Mouse (Mus musculus) liver (tissue): ENCODE results near the gene Tyw3.

Experiments
- DNase-seq: peaks from one replicate; pipeline ENCODE4 v3.0.0-alpha.2; 2020; ENCODE audit warnings: mixed read lengths

Gene Tyw3

DNA sequence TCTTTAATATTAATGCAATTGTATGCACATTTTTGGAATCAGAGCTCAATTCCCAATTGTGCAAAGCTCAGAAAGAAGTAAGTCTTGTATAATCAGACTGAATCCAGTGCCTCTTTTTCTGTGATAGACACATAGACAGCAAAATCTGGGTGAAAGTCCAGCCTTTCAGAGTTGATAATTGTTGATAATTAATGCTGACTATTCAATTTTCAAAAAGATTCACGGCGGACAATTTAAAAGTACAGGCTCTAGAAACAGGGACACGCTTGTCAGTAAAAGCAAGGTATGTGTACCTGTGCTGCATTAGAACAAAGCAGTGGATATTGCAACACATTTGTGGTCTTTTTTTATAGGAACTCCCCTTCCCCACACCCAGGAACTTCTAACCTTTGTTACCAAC, 34.7 kb downstream of the Tyw3 start:
- DNase-seq, result no peak

DNA sequence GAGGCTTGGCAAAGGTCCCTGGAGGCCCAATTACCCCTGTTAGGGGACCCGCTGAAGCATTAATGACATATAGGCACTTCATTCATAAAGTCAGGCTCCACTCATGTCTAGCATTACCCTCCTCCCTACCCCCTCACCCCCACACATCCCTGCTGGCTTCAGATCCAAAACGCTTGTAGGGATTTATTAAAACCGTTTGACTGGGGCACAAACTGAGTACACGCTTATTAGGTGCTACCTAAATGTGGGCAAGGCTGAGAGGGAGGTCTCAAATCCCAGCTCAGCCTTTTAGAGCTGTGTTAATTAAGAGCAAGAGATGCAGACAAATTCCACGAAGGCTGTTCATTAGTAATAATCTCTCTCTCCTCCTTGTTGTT, 45.9 kb downstream of the Tyw3 start:
- DNase-seq, result no peak

DNA sequence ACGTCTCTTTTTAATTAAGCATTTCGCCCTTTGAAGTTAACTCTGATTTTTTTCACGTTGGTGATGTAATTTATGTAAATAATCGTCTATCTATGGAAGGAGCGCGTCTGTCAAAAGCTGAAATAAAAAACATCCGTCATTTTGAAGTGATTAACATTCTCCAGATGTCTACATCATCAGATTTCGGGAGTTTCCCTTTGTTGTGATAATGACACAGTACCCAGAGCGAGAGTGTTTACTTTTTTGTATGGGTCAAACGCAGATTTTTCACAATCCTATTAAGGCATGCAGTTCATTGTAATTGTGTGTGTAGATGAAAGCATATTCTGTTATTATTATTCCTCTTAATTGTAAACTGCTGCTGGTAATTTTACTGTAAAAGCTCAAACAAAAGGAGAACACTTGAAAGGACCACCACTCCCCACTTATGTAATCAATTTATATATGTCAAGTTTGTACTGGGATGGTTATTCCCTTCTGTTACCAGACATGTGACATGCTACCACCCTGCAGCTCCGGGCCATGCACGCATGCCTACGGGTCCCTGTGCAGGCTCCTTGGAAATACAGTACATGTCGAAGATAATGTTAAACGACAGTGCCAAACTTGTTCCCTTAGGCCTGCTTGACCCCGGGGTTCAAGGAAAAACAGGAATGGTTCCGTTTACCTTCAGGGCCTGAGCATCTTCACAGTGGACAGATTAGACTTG, 46.4 kb downstream of the Tyw3 start:
- DNase-seq, result no peak

DNA sequence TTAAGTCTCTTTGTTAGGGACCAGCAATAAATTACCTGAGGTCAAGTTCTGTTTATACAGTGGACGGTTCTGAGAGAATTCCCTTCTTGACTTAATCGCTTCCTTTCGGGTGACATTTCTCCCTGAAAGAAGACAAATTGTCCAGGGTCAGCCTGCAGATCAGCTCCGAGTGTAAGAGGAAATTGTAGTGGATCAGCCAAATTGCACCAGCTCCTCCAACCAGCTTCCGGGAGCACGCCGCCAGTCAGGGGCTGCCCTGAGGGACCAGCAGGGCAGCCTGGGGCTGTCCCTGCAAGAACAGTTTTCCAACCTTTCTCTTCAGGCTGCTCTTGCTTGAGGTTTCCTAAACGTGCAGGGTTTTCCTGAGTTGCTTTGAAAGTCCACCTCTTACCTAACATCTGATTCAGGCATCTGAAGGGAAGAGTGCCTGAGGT, 48.0 kb downstream of the Tyw3 start:
- DNase-seq, result no peak

DNA sequence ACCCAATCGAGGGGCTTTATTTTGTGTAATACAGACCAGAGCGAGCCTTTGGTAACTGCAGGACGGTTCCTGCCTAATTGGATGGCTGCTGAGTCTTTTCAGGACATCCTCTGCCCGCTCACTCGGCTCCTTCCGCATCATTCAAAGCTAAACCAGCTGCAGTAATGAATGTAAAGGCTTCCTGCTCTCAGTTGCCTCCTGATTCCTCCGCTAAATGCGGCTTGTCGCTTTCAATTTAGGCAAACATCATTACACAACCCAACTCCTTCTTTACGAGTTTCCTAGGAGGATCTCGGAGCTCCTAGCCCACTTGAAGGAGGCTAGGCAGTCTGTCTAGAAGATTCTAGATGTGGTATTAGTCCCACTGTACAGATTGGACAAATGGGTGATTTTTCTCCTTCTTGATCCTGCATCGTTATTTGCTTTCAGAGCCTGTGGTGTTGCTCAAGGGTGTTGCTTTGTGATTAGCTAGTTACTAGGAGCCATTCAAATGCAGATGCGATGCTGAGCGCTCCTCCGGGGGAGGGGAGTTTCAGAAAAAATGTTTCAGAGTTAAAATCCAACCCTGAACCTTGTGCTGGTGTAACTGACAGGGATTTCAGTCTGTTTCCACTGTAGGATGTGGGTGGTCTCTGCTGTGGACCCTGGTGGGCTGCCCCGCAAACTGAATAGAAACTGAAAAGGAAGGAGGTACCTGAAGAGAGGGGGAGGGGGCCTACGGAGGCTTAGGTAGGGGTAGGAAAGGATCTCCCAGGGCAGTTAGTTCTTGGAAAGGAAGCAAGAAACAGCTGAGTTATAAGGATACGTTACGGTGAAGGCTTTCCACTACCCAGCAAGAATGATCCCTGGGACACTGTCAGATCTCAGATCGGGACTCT, 49.1 kb downstream of the Tyw3 start:
- DNase-seq, result no peak

DNA sequence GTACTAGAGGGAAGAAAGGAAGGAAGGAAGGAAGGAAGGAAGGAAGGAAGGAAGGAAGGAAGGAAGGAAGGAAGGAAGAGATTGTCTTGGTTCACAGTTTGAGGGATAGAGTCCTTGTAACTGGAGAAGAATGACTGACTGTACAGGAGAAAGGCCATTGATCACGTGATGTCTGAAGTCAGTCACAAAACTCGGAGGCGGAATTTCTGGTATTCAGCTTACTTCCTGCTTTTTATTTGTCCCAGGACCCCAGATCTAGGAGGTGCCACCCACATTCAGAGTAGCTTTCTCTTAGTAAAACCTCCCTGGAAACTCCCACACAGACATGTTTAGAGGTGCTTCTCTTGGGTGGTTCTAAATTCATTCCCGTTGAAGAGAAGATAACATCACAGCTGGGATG, 50.7 kb downstream of the Tyw3 start:
- DNase-seq, result no peak

DNA sequence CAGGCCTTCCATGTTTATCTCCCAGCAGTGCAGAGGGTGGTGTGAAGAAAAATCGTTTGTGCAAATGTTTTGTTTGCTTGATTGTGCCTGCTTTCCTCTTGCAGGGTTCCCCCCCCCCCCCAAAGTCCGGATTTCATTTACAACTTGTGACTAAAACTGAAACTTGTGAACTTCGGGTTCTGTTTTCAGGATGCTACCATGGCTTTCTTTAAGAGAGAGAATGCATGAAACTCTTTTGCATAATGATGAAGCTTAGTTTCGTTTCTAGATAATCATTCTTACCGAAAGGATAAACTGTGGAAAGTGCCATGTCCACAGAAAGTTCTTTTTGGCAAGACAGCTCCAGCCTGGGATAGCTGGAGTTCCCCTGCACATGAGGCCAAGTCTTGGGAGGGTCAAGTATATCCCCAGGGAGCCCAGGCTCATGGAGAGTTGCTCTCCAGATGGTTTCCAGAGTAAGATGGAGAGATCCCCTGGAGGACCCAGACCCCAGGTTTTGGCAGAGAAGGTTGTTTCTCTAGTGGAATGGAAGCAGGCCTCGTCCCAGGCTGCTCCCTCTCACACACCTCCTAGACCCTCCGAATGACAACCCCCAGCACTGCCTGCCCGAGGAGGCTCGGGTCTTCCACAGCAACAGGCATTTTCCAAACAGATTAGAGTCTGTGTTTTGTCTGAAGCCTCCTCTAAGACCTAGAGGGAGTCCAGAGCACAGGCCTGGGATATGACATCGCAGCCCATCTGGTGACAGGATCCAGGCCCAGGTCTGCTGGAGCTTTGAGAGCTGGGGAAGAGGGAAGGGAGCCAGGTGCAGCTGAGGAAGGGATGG, 56.6 kb downstream of the Tyw3 start:
- DNase-seq, result no peak

DNA sequence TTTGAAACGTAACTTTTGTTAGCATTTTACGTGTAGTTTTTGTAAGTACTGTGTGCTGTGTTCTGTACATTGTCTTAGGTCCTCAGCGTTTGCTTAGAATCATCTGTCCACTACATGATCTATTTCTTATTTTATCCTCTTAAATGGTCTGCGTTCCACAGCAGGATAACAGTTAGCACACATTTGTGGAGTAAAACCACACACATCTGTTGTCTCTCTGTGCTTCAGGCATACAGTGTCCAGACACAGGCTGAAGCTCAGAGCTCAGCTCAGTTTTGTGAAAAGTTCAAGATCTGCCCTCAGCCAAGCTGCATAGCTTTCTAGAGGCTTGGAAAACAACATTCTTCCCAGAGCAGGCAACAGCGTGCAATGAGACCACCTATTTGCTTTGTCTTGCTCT, 60.8 kb downstream of the Tyw3 start:
- no peak for DNase-seq

DNA sequence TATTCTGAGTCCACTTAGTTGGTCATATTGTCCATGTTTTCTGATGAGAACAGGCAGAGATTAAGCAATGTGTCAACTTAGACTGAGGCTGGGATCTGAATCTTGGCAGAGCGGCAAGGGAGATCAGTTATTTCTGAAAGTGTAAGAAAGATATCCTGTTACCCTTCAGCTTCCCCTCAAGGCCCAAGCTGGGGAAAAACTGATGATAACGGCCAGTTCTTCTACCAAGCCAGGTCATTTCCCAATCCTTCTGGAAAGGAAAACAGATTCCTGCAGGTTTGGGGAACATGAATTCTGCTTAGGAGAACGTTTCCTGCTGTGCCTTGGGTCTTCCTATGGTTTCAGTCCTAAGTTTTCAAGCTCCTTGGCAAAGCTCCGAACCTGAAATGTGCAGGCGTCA, 63.7 kb downstream of the Tyw3 start:
- no peak for DNase-seq

DNA sequence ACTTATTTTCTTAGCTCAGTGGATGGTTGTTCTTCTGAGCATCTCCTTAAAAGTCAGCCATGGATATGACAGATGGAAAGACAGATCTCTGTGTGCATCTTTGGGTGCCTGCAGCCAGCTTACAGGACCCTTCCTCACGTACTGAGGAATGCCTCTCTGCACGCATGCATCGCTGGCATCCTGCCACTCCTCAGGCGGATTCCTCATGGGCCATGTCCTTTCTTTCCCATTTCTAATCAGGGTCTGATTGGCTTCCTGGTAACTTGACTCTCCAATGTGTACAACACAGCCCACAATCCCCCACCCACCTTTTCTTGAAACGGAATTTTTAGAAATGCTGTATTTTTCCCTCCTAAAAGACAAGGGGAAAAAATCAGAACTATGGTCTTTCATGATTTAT, 67.9 kb downstream of the Tyw3 start:
- DNase-seq, result no peak

DNA sequence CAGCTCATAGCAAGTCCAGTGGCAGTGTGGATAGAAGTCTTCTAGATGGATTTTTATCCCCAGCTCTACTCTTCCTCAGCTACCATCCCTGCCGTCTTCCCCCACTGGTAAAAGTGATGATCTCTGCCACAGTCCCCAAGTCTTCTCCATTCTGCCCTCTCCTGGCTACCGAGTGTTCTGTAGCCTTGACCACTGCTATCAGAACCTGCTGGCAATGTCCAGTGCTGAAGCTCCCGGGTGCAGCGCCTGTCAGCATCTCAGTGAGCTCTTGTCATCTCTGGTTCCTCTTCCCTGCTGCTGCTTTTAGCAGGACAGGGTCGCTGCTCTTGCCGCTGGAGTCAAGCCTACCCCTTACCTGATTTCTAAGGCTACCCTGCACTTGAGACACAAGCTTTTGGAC, 70.3 kb downstream of the Tyw3 start:
- no peak for DNase-seq
